Mouse (Mus musculus) kidney, postnatal 0 days (tissue): Measurements from ENCODE around the gene Ano2. TPM values are rescaled to one million over a fixed set of nuclear protein-coding genes. Genes with fewer than 3 reads are reported as not detected.

Source experiments
- ATAC-seq: fragments of 200-750 bp; cut with Nextera tagmentation; replicated peaks from 2 replicates; pipeline ENCODE4 v1.8.0; 2017; ENCODE audit warnings: low read depth, moderate number of reproducible peaks, moderate TSS enrichment, moderate library complexity; ENCODE audit not compliant: low FRiP score
- DNase-seq: peaks from one replicate; pipeline ENCODE4 v3.0.0-alpha.2; 2016; ENCODE audit warnings: low spot score
- H3K27ac ChIP-seq: fragments of 300-500 bp; sonication (generic); 2 replicates; pipeline ENCODE4 v1.5.1; 2014; ENCODE audit warnings: mild to moderate bottlenecking
- H3K27me3 ChIP-seq: fragments of 300-500 bp; sonication (generic); 2 replicates; pipeline ENCODE4 v1.6.1; 2014; ENCODE audit warnings: low read length, mixed read lengths; ENCODE audit not compliant: insufficient read depth
- H3K36me3 ChIP-seq: fragments of 300-500 bp; sonication (generic); 2 replicates; pipeline ENCODE4 v1.6.1; 2014; ENCODE audit warnings: low read length, mixed read lengths; ENCODE audit not compliant: insufficient read depth
- H3K4me1 ChIP-seq: fragments of 300-500 bp; sonication (generic); replicated peaks from 2 replicates; pipeline ENCODE4 v1.6.1; 2014; ENCODE audit warnings: antibody characterized with exemption, low read length, mixed read lengths; ENCODE audit not compliant: insufficient read depth
- H3K4me2 ChIP-seq: fragments of 300-500 bp; sonication (generic); 2 replicates; pipeline ENCODE4 v1.6.1; 2014; ENCODE audit warnings: mild to moderate bottlenecking, low read length, moderate library complexity, mixed read lengths
- H3K4me3 ChIP-seq: fragments of 300-500 bp; sonication (generic); replicated peaks from 2 replicates; pipeline ENCODE4 v1.5.1; 2014; ENCODE audit warnings: low read depth, low read length
- H3K9ac ChIP-seq: fragments of 300-500 bp; sonication (generic); 2 replicates; pipeline ENCODE4 v1.6.1; 2014; ENCODE audit warnings: low read depth, low read length
- H3K9me3 ChIP-seq: fragments of 300-500 bp; sonication (generic); replicated peaks from 2 replicates; pipeline ENCODE4 v1.6.1; 2016; ENCODE audit warnings: low read length, inconsistent platforms, mixed read lengths
- CTCF ChIP-seq: IDR thresholded peaks from 2 replicates; pipeline ENCODE4 v1.5.1; 2016; ENCODE audit warnings: antibody characterized with exemption, low read depth, mild to moderate bottlenecking, moderate library complexity
- WGBS: fragments of 180-500 bp; shearing (Covaris S2); extraction: QIAGEN DNeasy Blood & Tissue Kit; methylation state at CpG from one replicate; pipeline ENCODE4 v1.1.7; 2014; 5-methylcytosine and 5-hydroxymethylcytosine counted together
- polyA plus RNA-seq: library from polyadenylated mRNA; unstranded; fragments of >200 nt; fragmentation: Nextera tagmentation; extraction: Ambion mirVana; gene quantifications from 2 replicates; pipeline ENCODE4 v1.2.1, GENCODE M21; 2015

Gene Ano2
- polyA plus RNA-seq, 1 experiment from 2014 or later = 0.33 TPM

- H3K4me1 ChIP-seq = no peaks in the 10 kb centered on the region
- no peak overlapping the region for H3K9ac ChIP-seq
- no peaks in the 10 kb centered on the region for H3K27me3 ChIP-seq
- H3K9me3 ChIP-seq = no peaks in the 10 kb centered on the region
- H3K4me2 ChIP-seq = no peak overlapping the region
- no peaks in the 10 kb centered on the region for H3K36me3 ChIP-seq
- H3K4me3 ChIP-seq = no peak overlapping the region
- no peak for DNase-seq
- WGBS = 84% methylated on average over 3 of the region's 3 CpGs
- no peak overlapping the region for H3K27ac ChIP-seq
- TF ChIP-seq CTCF = no peak
- no peak for ATAC-seq
Observed at GRCm38 (mm10) chr6:125925861-125926260, 235.6 kb downstream of the Ano2 start.

DNA sequence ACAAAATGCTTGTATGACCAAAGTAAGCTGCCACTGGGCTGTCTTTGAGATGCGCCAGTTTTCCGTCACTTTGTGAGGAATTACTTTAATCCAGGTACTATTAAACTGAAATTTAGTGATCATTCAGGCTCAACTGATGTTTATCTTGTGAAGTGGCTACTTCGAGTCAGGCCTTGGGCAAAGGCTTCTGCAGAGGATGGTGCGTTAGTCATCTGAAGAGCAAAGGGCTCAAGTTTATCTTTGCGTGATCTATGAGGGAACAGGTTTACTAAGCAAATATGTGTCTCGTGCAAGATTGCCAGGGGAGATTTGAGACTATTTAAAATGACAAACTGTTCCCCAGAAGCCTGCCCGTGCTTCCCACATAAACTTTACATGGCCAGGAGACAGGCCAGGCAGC, 241.7 kb downstream of the Ano2 start:
- TF ChIP-seq CTCF = no peak
- Histone ChIP-seq H3K36me3 (no peaks in the 10 kb centered on the region), H3K27me3 (no peaks in the 10 kb centered on the region), H3K4me1 (no peaks in the 10 kb centered on the region), H3K9ac (no peak overlapping the region), H3K4me3 (no peak overlapping the region), H3K27ac (no peak overlapping the region), H3K4me2 (no peak overlapping the region), H3K9me3 (no peaks in the 10 kb centered on the region)
- no peak for ATAC-seq
- WGBS = 49% methylated on average over 7 of the region's 7 CpGs
- DNase-seq = no peak

DNA sequence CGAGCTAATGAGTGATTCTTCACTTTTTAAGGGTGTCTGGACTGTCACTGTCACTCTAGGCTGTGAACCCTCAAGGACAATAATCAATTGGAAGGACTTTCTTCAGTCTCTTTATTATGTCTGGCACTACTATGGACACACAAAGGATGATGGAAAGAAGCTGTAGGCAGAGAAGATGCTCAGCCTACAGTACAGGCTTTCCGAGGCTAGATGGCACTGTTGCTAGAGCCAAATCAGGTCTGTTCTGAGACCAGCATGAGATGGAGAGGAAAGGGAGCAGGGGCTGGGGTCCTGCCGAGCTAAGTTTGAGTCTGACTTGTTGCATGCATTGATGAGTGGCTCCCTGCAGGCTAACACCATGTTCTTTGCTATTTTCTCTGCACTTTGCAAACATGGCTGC, 264.7 kb downstream of the Ano2 start:
- peak; percentile 85 for DNase-seq
- ATAC-seq = 0 out of 2 replicates have a peak, but pooled peaks have one; percentile 13

GRCm38 (mm10) chr6:125973551-125973950, 283.3 kb downstream of the Ano2 start:
- no peak overlapping the region for H3K27ac ChIP-seq
- ATAC-seq = no peak

More for the DNA sequence above, 264.7 kb downstream of the Ano2 start:
- Histone ChIP-seq H3K9me3 (no peaks in the 10 kb centered on the region), H3K9ac (no peak overlapping the region), H3K4me1 (no peaks in the 10 kb centered on the region), H3K27ac (no peak overlapping the region), H3K4me3 (no peak overlapping the region), H3K36me3 (no peaks in the 10 kb centered on the region), H3K27me3 (no peaks in the 10 kb centered on the region), H3K4me2 (no peak overlapping the region)
- peak; percentile 84 for TF ChIP-seq CTCF
- 8% methylated on average over 3 of the region's 3 CpGs for WGBS

GRCm38 (mm10) chr6:125975788-125976465, 285.7 kb downstream of the Ano2 start:
- peak; percentile 82 for DNase-seq
- no peak overlapping the region for H3K4me3 ChIP-seq

More at GRCm38 (mm10) chr6:125973551-125973950, 283.3 kb downstream of the Ano2 start:
- no peak for DNase-seq
- H3K36me3 ChIP-seq = no peaks in the 10 kb centered on the region
- no peaks in the 10 kb centered on the region for H3K27me3 ChIP-seq
- H3K4me2 ChIP-seq = no peak overlapping the region
- H3K9ac ChIP-seq = no peak overlapping the region
- H3K9me3 ChIP-seq = no peaks in the 10 kb centered on the region
- H3K4me3 ChIP-seq = no peak overlapping the region
- no peaks in the 10 kb centered on the region for H3K4me1 ChIP-seq
- TF ChIP-seq CTCF = no peak

DNA sequence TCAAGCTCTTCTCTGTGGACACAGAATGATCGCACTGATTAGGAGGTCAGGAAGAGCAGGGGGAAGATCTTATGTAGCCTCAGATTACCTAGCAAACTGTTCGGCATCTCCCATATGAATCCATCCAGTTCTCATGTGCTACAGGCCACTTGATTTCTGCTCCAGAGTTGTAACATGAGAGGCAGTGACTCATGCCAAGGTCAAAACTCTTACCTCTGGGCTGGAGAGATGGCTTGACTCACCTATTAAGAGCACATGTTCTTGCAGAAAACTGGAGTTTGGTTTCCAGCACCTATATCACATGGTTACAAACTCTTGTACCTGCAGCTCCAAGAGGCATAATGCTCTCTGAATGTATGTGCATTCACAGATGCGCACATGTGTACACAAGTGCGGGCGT, 289.4 kb downstream of the Ano2 start:
- ATAC-seq (no peak), DNase-seq (no peak)
- H3K27ac ChIP-seq = no peak overlapping the region
- H3K9me3 ChIP-seq = no peaks in the 10 kb centered on the region
- no peak overlapping the region for H3K4me3 ChIP-seq
- H3K36me3 ChIP-seq = no peaks in the 10 kb centered on the region
- H3K4me2 ChIP-seq = no peak overlapping the region
- H3K27me3 ChIP-seq = no peaks in the 10 kb centered on the region
- TF ChIP-seq CTCF = no peak
- H3K9ac ChIP-seq = no peak overlapping the region
- no peaks in the 10 kb centered on the region for H3K4me1 ChIP-seq
- WGBS = 85% methylated on average over 5 of the region's 5 CpGs

More at GRCm38 (mm10) chr6:125975788-125976465, 285.7 kb downstream of the Ano2 start:
- Histone ChIP-seq H3K27ac (no peak overlapping the region), H3K27me3 (no peaks in the 10 kb centered on the region), H3K9ac (no peak overlapping the region), H3K4me2 (0 out of 2 replicates have a peak overlapping the region, but pooled peaks have one; percentile 2), H3K9me3 (no peaks in the 10 kb centered on the region), H3K36me3 (no peaks in the 10 kb centered on the region), H3K4me1 (no peaks in the 10 kb centered on the region)
- ATAC-seq = no peak
- 19% methylated on average over 15 of the region's 15 CpGs for WGBS
- TF ChIP-seq CTCF = no peak
